Comparison of ENCODE assay signal across 20 mouse cellular contexts in the genomic region with DNA sequence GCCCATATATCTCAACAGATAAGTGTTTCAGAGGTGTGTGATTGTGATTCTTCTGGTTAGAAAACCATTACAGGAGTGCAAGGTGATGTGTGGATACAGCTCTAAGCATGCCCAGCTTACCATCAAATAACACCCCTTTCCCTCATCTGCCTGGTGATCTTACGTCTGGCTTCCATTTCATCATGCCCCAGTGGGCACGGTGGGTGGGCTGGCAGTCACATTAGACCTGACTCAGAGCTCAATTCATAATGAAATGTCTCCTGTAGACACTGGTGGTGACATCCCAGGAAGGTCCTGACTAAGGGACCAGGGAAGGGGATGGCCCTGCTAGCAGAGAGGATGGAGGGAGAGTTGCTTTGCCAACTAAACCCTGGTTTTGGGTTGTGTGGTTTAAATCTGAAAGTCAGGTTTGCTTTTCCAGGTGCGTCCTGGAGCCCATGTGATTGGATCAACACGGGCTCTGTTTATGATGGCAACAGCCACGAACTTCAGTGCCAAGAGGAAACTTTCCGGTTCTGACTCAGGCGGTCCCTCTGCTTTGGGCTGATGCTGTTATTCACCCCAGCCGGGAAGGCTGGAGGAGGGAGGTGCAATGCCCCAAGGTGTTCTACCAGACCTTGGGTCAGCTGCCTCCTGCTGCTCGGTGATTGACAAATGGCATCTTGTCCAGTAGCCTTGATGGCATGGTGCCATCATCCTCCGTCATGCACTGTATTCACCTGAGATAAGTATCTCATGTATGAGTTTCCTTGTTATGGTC. TPM values are rescaled to one million over a fixed set of nuclear protein-coding genes. Genes with fewer than 3 reads are reported as not detected.
DNase-seq lines count a peak whose midpoint lies in the region; ATAC-seq lines count a peak whose summit lies in the region.
"Had no signal": no experiment of that assay in that cellular context is flagged by ENCODE, and none has a peak within 500 bp of the region (broad histone marks: within the 10 kb centered on the region; RNA-seq: fewer than 3 reads in every experiment).

No protein-coding gene starts in this region.

- no peak overlapping the region for H3K4me3 ChIP-seq in kidney, embryonic 15.5 days (replicated peaks)
- H3K4me3 ChIP-seq: embryonic facial prominence, embryonic 13.5 days; forebrain, embryonic 15.5 days; heart, embryonic 13.5 days had no signal

- no peak for ATAC-seq in cerebellum, adult (ENCODE audit: insufficient number of reproducible peaks, low FRiP score, low TSS enrichment)
- no peak for ATAC-seq in kidney, embryonic 15.5 days (replicated peaks; ENCODE audit: low FRiP score)
- no peak for ATAC-seq in inflammation-experienced regulatory T-cells, adult 6 months
- ATAC-seq: forebrain, embryonic 15.5 days; hindbrain, embryonic 16.5 days had no signal

- 0 out of 2 replicates have a peak, but pooled peaks cover 6% of the 10 kb centered on the region for H3K27me3 ChIP-seq in kidney, embryonic 15.5 days
- H3K27me3 ChIP-seq: CH12.LX; forebrain, embryonic 15.5 days had no signal

- no peaks in the 10 kb centered on the region for H3K9me3 ChIP-seq in kidney, embryonic 15.5 days (replicated peaks)
- H3K9me3 ChIP-seq: embryonic facial prominence, embryonic 13.5 days; forebrain, embryonic 15.5 days; heart, embryonic 13.5 days had no signal

- H3K27ac ChIP-seq in kidney, embryonic 15.5 days, result no peak overlapping the region
- H3K27ac ChIP-seq: embryonic facial prominence, embryonic 13.5 days; forebrain, embryonic 15.5 days; heart, embryonic 13.5 days had no signal

- no peak overlapping the region for H3K4me2 ChIP-seq in kidney, embryonic 15.5 days
- H3K4me2 ChIP-seq: embryonic facial prominence, embryonic 13.5 days; forebrain, embryonic 15.5 days; heart, embryonic 13.5 days had no signal

- WGBS in kidney, embryonic 15.5 days, result 77% methylated on average over 10 of the region's 10 CpGs

- H3K36me3 ChIP-seq in kidney, embryonic 15.5 days, result no peaks in the 10 kb centered on the region
- H3K36me3 ChIP-seq: embryonic facial prominence, embryonic 13.5 days; forebrain, embryonic 15.5 days; heart, embryonic 13.5 days had no signal

- H3K9ac ChIP-seq in kidney, embryonic 15.5 days, result no peak overlapping the region
- H3K9ac ChIP-seq: embryonic facial prominence, embryonic 13.5 days; forebrain, embryonic 15.5 days; heart, embryonic 13.5 days had no signal

- no peaks in the 10 kb centered on the region for H3K4me1 ChIP-seq in kidney, embryonic 15.5 days
- H3K4me1 ChIP-seq: embryonic facial prominence, embryonic 13.5 days; forebrain, embryonic 15.5 days had no signal

- DNase-seq in cerebellum, postnatal 10 days, result peak; percentile 48 to 53
- peak; percentile 18 to 56 for DNase-seq in kidney, postnatal 25 days
- DNase-seq in 3134 (ENCODE audit: extremely low read depth, insufficient read length, low spot score), result peak; percentile 65
- peak; percentile 76 for DNase-seq in fat pad, adult 2 months (ENCODE audit: extremely low read depth, low read depth, low spot score)
- no peak for DNase-seq in heart, adult 18-20 months
- DNase-seq: adrenal gland, adult 8-10 months; adrenal gland, postnatal 36 days; cerebellum, adult 11 months; cerebellum, adult 8-10 months; cerebellum, postnatal 25 days; gastrocnemius, postnatal 14 days; heart, postnatal 36 days had no signal

RNA-seq across cellular contexts. Expression of gene Plcg2, which starts 9.7 kb away (rescaled TPM):
- 5.1 and 6.0 TPM in 2 replicates for polyA plus RNA-seq in kidney, embryonic 15.5 days (2015; fragmentation: Nextera tagmentation; extraction: Ambion mirVana)
- total RNA-seq in heart, adult 18-20 months (2021), result 1 to 10 TPM; 7.6 to 8.5 TPM
- polyA plus RNA-seq in inflammation-experienced regulatory T-cells, adult 6 months (2017; shearing (Covaris generic)), result under 1 TPM; 0.11 to 0.40 (median 0.21) TPM

Comparison
In these comparisons a context has a peak if more than half of its experiments do, and no peak if none do; other contexts are left out.
1. DNase-seq: peak in cerebellum, postnatal 10 days (2 of 2), kidney, postnatal 25 days (2 of 2), 3134 (single experiment) and fat pad, adult 2 months (single experiment); none in heart, adult 18-20 months (0 of 2).